Comparison of ENCODE assay signal across 8 mouse cellular contexts in genomic region chr19:57112816-57113406, GRCm38 (mm10).
A peak's percentile ranks its signal among the peaks of the same experiment; 100 is the strongest.
DNase-seq lines count a peak whose midpoint lies in the region; ATAC-seq lines count a peak whose summit lies in the region.

No protein-coding gene starts in this region.

- H3K9ac ChIP-seq in embryonic facial prominence, embryonic 13.5 days, result no peak overlapping the region
- H3K9ac ChIP-seq in limb, embryonic 15.5 days, result no peak overlapping the region

- ATAC-seq in embryonic facial prominence, embryonic 13.5 days (ENCODE audit: insufficient number of reproducible peaks, insufficient read depth, low FRiP score, low TSS enrichment, low read depth), result no peak
- no peak for ATAC-seq in limb, embryonic 15.5 days (ENCODE audit: insufficient number of reproducible peaks, low FRiP score, low TSS enrichment, low read depth)

- peak overlapping the region; percentile 33; the same call in 1 of the 2 replicates for H3K27ac ChIP-seq in embryonic facial prominence, embryonic 13.5 days
- peak overlapping the region; percentile 50 for H3K27ac ChIP-seq in limb, embryonic 15.5 days

- H3K4me1 ChIP-seq in embryonic facial prominence, embryonic 13.5 days, result peaks cover 44% of the 10 kb centered on the region
- H3K4me1 ChIP-seq in limb, embryonic 15.5 days, result peaks cover 59% of the 10 kb centered on the region

- no peak overlapping the region for H3K4me3 ChIP-seq in embryonic facial prominence, embryonic 13.5 days
- no peak overlapping the region for H3K4me3 ChIP-seq in limb, embryonic 15.5 days

- no peaks in the 10 kb centered on the region for H3K27me3 ChIP-seq in embryonic facial prominence, embryonic 13.5 days
- H3K27me3 ChIP-seq in limb, embryonic 15.5 days, result no peaks in the 10 kb centered on the region

- WGBS in embryonic facial prominence, embryonic 13.5 days, result 70% methylated on average over 9 of the region's 9 CpGs
- WGBS in limb, embryonic 15.5 days, result 57% methylated on average over 9 of the region's 9 CpGs

- DNase-seq in embryo, embryonic 10 days (ENCODE audit: low spot score), result peak; percentile 69
- DNase-seq in embryo, embryonic 11 days, result no peak
- peak; percentile 78 for DNase-seq in ovary, adult 18-20 months (ENCODE audit: low spot score)
- no peak for DNase-seq in ovary, postnatal 10 days (ENCODE audit: low spot score)
- no peak for DNase-seq in gastrocnemius, adult 8-10 months (ENCODE audit: low spot score in 2 of 2)
- no peak for DNase-seq in urinary bladder, adult 2 months (ENCODE audit: low spot score)

- no peaks in the 10 kb centered on the region for H3K9me3 ChIP-seq in embryonic facial prominence, embryonic 13.5 days
- H3K9me3 ChIP-seq in limb, embryonic 15.5 days, result no peaks in the 10 kb centered on the region

- H3K4me2 ChIP-seq in embryonic facial prominence, embryonic 13.5 days, result no peak overlapping the region
- no peak overlapping the region for H3K4me2 ChIP-seq in limb, embryonic 15.5 days

- H3K36me3 ChIP-seq in embryonic facial prominence, embryonic 13.5 days, result no peaks in the 10 kb centered on the region
- no peaks in the 10 kb centered on the region for H3K36me3 ChIP-seq in limb, embryonic 15.5 days

Comparison
In these comparisons a context has a peak if more than half of its experiments do, and no peak if none do; other contexts are left out.
1. DNase-seq: peak in embryo, embryonic 10 days (single experiment) and ovary, adult 18-20 months (single experiment); none in embryo, embryonic 11 days (single experiment), ovary, postnatal 10 days (single experiment), gastrocnemius, adult 8-10 months (0 of 2) and urinary bladder, adult 2 months (single experiment).